Mouse (Mus musculus) MEL (cell line): ENCODE measurements around the gene Slc36a3. TPM values are rescaled to one million over a fixed set of nuclear protein-coding genes. Genes with fewer than 3 reads are reported as not detected.

Experiments used
- DNase-seq: peaks from one replicate; pipeline ENCODE4 v3.0.0; 2011; ENCODE audit warnings: low read depth, low spot score
- H3K27ac ChIP-seq: 2 replicates; pipeline ENCODE4 v1.5.1; 2012; ENCODE audit warnings: low read depth, mild to moderate bottlenecking, control low read depth, low read length, moderate library complexity; ENCODE audit not compliant: control insufficient read depth
- H3K27me3 ChIP-seq, 2 experiments: fragments of 150-350 bp in 1 of 2; sonication (generic) in 1 of 2; 2 replicates each; pipeline ENCODE4 v1.6.1; 2012; ENCODE audit warnings: low read length in 2 of 2, mild to moderate bottlenecking in 2 of 2, improper control_type of control experiment in 1 of 2, moderate library complexity in 1 of 2; ENCODE audit not compliant: insufficient read depth in 2 of 2, control insufficient read depth in 1 of 2
- H3K36me3 ChIP-seq, 2 experiments: 2 replicates each; pipeline ENCODE4 v1.6.1; 2012 to 2014; ENCODE audit warnings: low read length in 2 of 2, improper control_type of control experiment in 1 of 2, inconsistent platforms in 1 of 2, mild to moderate bottlenecking in 1 of 2; ENCODE audit not compliant: insufficient read depth in 2 of 2, control insufficient read depth in 1 of 2
- H3K4me1 ChIP-seq, 2 experiments: fragments of 150-350 bp in 1 of 2; sonication (generic) in 1 of 2; 2 replicates each; pipeline ENCODE4 v1.6.1; 2012; ENCODE audit warnings: low read length in 2 of 2, improper control_type of control experiment in 1 of 2, mild to moderate bottlenecking in 1 of 2; ENCODE audit not compliant: insufficient read depth in 2 of 2, control insufficient read depth in 1 of 2
- H3K4me3 ChIP-seq, 2 experiments: fragments of 150-350 bp in 1 of 2; sonication (generic) in 1 of 2; 2 replicates each; pipeline ENCODE4 v1.5.1; 2012; ENCODE audit warnings: low read depth in 2 of 2, low read length in 2 of 2, mild to moderate bottlenecking in 2 of 2, moderate library complexity in 2 of 2, control low read depth in 1 of 2, improper control_type of control experiment in 1 of 2; ENCODE audit not compliant: control insufficient read depth in 1 of 2, insufficient read depth in 1 of 2
- H3K79me2 ChIP-seq: 2 replicates; pipeline ENCODE4 v1.6.1; 2012; ENCODE audit warnings: mild to moderate bottlenecking, low read length, moderate library complexity; ENCODE audit not compliant: control insufficient read depth, poor library complexity, insufficient read depth
- H3K9ac ChIP-seq: 2 replicates; pipeline ENCODE4 v1.6.1; 2012; ENCODE audit warnings: low read depth, mild to moderate bottlenecking, control low read depth, low read length, moderate library complexity; ENCODE audit not compliant: control insufficient read depth, poor library complexity, severe bottlenecking
- H3K9me3 ChIP-seq: fragments of 150-350 bp; sonication (generic); replicated peaks from 2 replicates; pipeline ENCODE4 v1.6.1; 2012; ENCODE audit warnings: mild to moderate bottlenecking, low read length, improper control_type of control experiment, moderate library complexity; ENCODE audit not compliant: insufficient read depth
- CHD1 ChIP-seq: IDR thresholded peaks from 2 replicates; pipeline ENCODE4 v1.6.1; 2012; ENCODE audit warnings: low read depth, mild to moderate bottlenecking, inconsistent platforms, low read length, improper control_type of control experiment
- GABPA ChIP-seq: IDR thresholded peaks from 2 replicates; pipeline ENCODE4 v1.6.1; 2012; ENCODE audit warnings: low read depth, mild to moderate bottlenecking, inconsistent platforms, low read length, improper control_type of control experiment, moderate library complexity
- GATA1 ChIP-seq: IDR thresholded peaks from 2 replicates; pipeline ENCODE4 v1.6.1; 2011; ENCODE audit warnings: low read depth, low read length, improper control_type of control experiment
- HCFC1 ChIP-seq: IDR thresholded peaks from 2 replicates; pipeline ENCODE4 v1.6.1; 2012; ENCODE audit warnings: low read depth, mild to moderate bottlenecking, inconsistent platforms, low read length, improper control_type of control experiment, moderate library complexity
- JUND ChIP-seq: IDR thresholded peaks from 2 replicates; pipeline ENCODE4 v1.6.1; 2011; ENCODE audit warnings: low read depth, mild to moderate bottlenecking, improper control_type of control experiment, low read length
- KAT2A ChIP-seq: conservative IDR thresholded peaks from 2 replicates; pipeline ENCODE4 v1.6.1; 2012; ENCODE audit warnings: low read depth, low read length, improper control_type of control experiment, inconsistent platforms
- MAZ ChIP-seq: IDR thresholded peaks from 2 replicates; pipeline ENCODE4 v1.6.1; 2012; ENCODE audit warnings: low read depth, mild to moderate bottlenecking, inconsistent platforms, low read length, improper control_type of control experiment
- MYC ChIP-seq: IDR thresholded peaks from 2 replicates; pipeline ENCODE4 v1.6.1; 2011; ENCODE audit warnings: low read depth, mild to moderate bottlenecking, low read length, improper control_type of control experiment, moderate library complexity
- NRF1 ChIP-seq: IDR thresholded peaks from 2 replicates; pipeline ENCODE4 v1.6.1; 2014; ENCODE audit warnings: low read depth, mild to moderate bottlenecking, inconsistent platforms, low read length, improper control_type of control experiment, moderate library complexity; ENCODE audit not compliant: poor library complexity, insufficient read depth, severe bottlenecking
- POLR2A ChIP-seq, 2 experiments: IDR thresholded peaks; 2 replicates each; pipeline ENCODE4 v1.6.1; 2011 to 2012; ENCODE audit warnings: low read length in 2 of 2, mild to moderate bottlenecking in 2 of 2, control low read depth in 1 of 2, improper control_type of control experiment in 1 of 2, low read depth in 1 of 2, moderate library complexity in 1 of 2; ENCODE audit not compliant: control insufficient read depth in 1 of 2, insufficient read depth in 1 of 2, poor library complexity in 1 of 2
- POLR2AphosphoS2 ChIP-seq: IDR thresholded peaks from 2 replicates; pipeline ENCODE4 v1.6.1; 2011; ENCODE audit warnings: low read length, improper control_type of control experiment
- POLR2AphosphoS5 ChIP-seq: IDR thresholded peaks from 2 replicates; pipeline ENCODE4 v1.6.1; 2012; ENCODE audit warnings: low read depth, borderline replicate concordance, mild to moderate bottlenecking, inconsistent platforms, low read length, moderate library complexity, mixed read lengths
- RCOR1 ChIP-seq: IDR thresholded peaks from 2 replicates; pipeline ENCODE4 v1.6.1; 2012; ENCODE audit warnings: low read depth, mild to moderate bottlenecking, inconsistent platforms, low read length, improper control_type of control experiment
- SMC3 ChIP-seq: IDR thresholded peaks from 2 replicates; pipeline ENCODE4 v1.6.1; 2011; ENCODE audit warnings: low read depth, low read length, improper control_type of control experiment
- TAL1 ChIP-seq: IDR thresholded peaks from 2 replicates; pipeline ENCODE4 v1.6.1; 2012; ENCODE audit warnings: mild to moderate bottlenecking, inconsistent platforms, low read length, moderate library complexity, mixed read lengths
- TBP ChIP-seq: IDR thresholded peaks from 2 replicates; pipeline ENCODE4 v1.8.0; 2011; ENCODE audit warnings: low read depth, low read length, improper control_type of control experiment
- TCF12 ChIP-seq: IDR thresholded peaks from 2 replicates; pipeline ENCODE4 v1.6.1; 2014; ENCODE audit warnings: low read depth, mild to moderate bottlenecking, inconsistent platforms, low read length, improper control_type of control experiment, moderate library complexity
- USF2 ChIP-seq, 2 experiments: IDR thresholded peaks; 2 replicates each; pipeline ENCODE4 v1.6.1; 2011 to 2012; ENCODE audit warnings: improper control_type of control experiment in 2 of 2, low read length in 2 of 2, borderline replicate concordance in 1 of 2, inconsistent platforms in 1 of 2, low read depth in 1 of 2, mild to moderate bottlenecking in 1 of 2; ENCODE audit not compliant: insufficient read depth in 1 of 2
- ZKSCAN1 ChIP-seq: IDR thresholded peaks from 2 replicates; pipeline ENCODE4 v1.6.1; 2012; ENCODE audit warnings: low read depth, mild to moderate bottlenecking, inconsistent platforms, low read length, improper control_type of control experiment, moderate library complexity
- polyA plus RNA-seq, 2 experiments: library from polyadenylated mRNA; stranded (reverse) in 1 of 2; unstranded in 1 of 2; fragments of >175 nt in 1 of 2; fragments of >200 nt in 1 of 2; gene quantifications; 2 replicates each; pipeline versions ENCODE4 v1.2.1 to v1.2.4; 2012; ENCODE audit warnings: low replicate concordance in 2 of 2, low read depth in 1 of 2; ENCODE audit not compliant: insufficient read length in 2 of 2, insufficient read depth in 1 of 2, missing spikeins in 1 of 2
- total RNA-seq: library from RNA; depleted of rRNA; stranded (reverse); fragments of 300-350 nt; gene quantifications from 2 replicates; pipeline ENCODE4 v1.2.3, GENCODE M21; 2012

Slc36a3 gene
- total and polyA plus RNA-seq, 3 experiments, result 0.12 to 0.15 TPM; not detected in 1

GRCm38 (mm10) chr11:55183124-55183523 lies 31.6 kb upstream of the Slc36a3 start:
- no peaks in the 10 kb centered on the region for H3K4me1 ChIP-seq
- TF ChIP-seq RCOR1, result no peak
- no peak for TF ChIP-seq CHD1
- TF ChIP-seq KAT2A, result no peak
- no peak for TF ChIP-seq JUND
- no peak for TF ChIP-seq POLR2AphosphoS5
- no peak for TF ChIP-seq GABPA
- TF ChIP-seq SMC3, result no peak
- no peak for TF ChIP-seq NRF1
- TF ChIP-seq TBP, result no peak
- H3K4me3 ChIP-seq, result no peak overlapping the region
- H3K36me3 ChIP-seq, result no peaks in the 10 kb centered on the region
- no peak overlapping the region for H3K9ac ChIP-seq
- no peak overlapping the region for H3K27ac ChIP-seq
- peaks cover 18 to 22% of the 10 kb centered on the region in 2 experiments for H3K27me3 ChIP-seq
- H3K9me3 ChIP-seq, result no peaks in the 10 kb centered on the region
- H3K79me2 ChIP-seq, result no peaks in the 10 kb centered on the region
- DNase-seq, result no peak

GRCm38 (mm10) chr11:55179856-55180255 lies 28.3 kb upstream of the Slc36a3 start:
- H3K9ac ChIP-seq, result no peak overlapping the region
- H3K4me1 ChIP-seq, result no peaks in the 10 kb centered on the region
- H3K27ac ChIP-seq, result no peak overlapping the region
- no peaks in the 10 kb centered on the region for H3K36me3 ChIP-seq
- no peaks in the 10 kb centered on the region for H3K79me2 ChIP-seq
- no peaks in the 10 kb centered on the region for H3K9me3 ChIP-seq
- no peak for DNase-seq
- no peak overlapping the region for H3K4me3 ChIP-seq
- TF ChIP-seq JUND, result no peak
- no peak for TF ChIP-seq USF2 (IDR thresholded peaks at IDR 0.05; ENCODE audit: borderline replicate concordance in 1 of 2, insufficient read depth in 1 of 2, low read depth in 1 of 2, low read length in 2 of 2)
- TF ChIP-seq POLR2AphosphoS2, result no peak
- TF ChIP-seq CHD1, result no peak
- no peak for TF ChIP-seq HCFC1
- TF ChIP-seq POLR2A (IDR thresholded peaks at IDR 0.05; ENCODE audit: control insufficient read depth in 1 of 2, insufficient read depth in 1 of 2, low read depth in 1 of 2, low read length in 2 of 2, poor library complexity in 1 of 2), result no peak
- TF ChIP-seq ZKSCAN1, result no peak
- TF ChIP-seq GATA1, result no peak
- no peak for TF ChIP-seq TCF12
- TF ChIP-seq MYC, result no peak
- no peak for TF ChIP-seq TAL1
- no peak for TF ChIP-seq MAZ
- peaks cover 13 to 19% of the 10 kb centered on the region in 2 experiments for H3K27me3 ChIP-seq
